Mouse (Mus musculus) left cerebral cortex, postnatal 36 days (tissue): ENCODE measurements around the gene Slc1a2. TPM values are rescaled to one million over a fixed set of nuclear protein-coding genes. Genes with fewer than 3 reads are reported as not detected.
A peak's percentile ranks its signal among the peaks of the same experiment; 100 is the strongest.

Experiments
- DNase-seq, 2 experiments: peaks; one replicate each; pipeline ENCODE4 v3.0.0; 2021 to 2022; ENCODE audit warnings: low spot score in 2 of 2, mixed read lengths in 1 of 2
- intact Hi-C: fragments of 180-260 bp; cut with DNase I; formaldehyde crosslinking; loops from one replicate; pipeline ENCODE4 v1.15.1; 2025
- total RNA-seq, 2 experiments: library from RNA; stranded (reverse); gene quantifications; 2 replicates each; pipeline ENCODE4 v1.2.3; 2021

Gene Slc1a2
- total RNA-seq, 2 experiments from 2014 or later, result 1,740 to 1,741 TPM

DNA sequence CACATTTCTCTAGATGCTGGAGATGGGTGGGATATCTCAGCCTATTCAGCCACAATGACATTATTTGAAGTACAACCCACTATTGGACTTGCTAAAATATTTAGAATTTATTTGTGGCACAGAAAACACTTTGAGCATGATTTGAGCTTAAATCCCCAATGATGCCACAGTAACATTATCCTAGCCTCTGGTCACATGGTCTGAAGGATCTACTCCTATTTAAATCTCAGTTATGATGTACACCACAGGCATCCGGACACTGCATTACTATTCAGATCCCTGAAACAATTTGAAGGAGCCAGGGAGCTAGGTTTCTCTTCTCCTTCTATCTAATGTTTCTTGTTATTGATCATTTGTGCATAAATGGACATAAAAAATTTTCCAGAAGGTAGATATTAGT is 143.4 kb downstream of the Slc1a2 start:
- no peak for DNase-seq
- intact Hi-C loops, result loop anchor here (5.0 to 10.0 kb wide), 2 partner anchors 220 to 543 kb away; no protein-coding TSS in a partner anchor

DNA sequence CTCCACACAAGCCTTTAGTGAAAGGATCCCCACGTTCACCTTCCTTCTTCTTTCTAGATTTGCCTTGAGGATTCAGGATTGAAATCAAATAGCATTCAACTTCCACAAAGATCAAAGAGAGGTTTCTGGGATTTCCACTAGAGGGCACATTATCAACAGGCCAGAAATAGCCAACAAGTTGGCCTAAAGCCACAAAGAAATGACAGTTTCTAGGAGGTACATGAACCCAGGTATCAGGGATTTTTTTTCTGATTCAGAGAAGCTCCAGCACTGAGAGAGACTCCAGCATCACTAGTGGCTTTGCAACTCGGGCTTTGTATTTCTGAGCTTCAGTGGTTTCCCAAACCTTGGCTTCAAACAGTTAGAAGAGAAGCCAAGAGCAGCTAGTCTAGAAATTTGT is 145.7 kb downstream of the Slc1a2 start:
- intact Hi-C loops, result loop anchor here (5.0 to 10.0 kb wide), 2 partner anchors 218 to 541 kb away; no protein-coding TSS in a partner anchor
- no peak for DNase-seq

DNA sequence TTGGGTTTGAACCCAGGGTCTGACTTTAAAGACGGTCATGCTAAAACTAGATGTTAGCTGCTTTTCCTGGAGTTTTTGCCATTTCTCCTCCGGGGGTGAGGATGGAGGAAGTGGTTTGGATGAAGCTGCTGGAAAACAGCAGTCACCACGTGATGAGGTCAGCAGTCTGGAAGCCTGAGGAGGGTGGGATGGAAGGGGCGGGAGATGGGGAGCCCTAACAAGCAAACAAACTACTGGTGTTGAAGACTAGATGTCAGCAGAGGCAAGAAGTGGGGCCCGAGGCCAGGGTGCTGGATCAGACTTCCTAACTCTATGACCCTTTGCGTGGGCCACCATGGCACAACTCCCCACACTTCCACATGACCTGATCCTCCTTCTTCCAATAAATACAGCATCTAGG is 146.8 kb downstream of the Slc1a2 start:
- DNase-seq, result no peak
- intact Hi-C loops, result loop anchor here (10.0 kb wide), 1 partner anchor 540 kb away; no protein-coding TSS in a partner anchor

DNA sequence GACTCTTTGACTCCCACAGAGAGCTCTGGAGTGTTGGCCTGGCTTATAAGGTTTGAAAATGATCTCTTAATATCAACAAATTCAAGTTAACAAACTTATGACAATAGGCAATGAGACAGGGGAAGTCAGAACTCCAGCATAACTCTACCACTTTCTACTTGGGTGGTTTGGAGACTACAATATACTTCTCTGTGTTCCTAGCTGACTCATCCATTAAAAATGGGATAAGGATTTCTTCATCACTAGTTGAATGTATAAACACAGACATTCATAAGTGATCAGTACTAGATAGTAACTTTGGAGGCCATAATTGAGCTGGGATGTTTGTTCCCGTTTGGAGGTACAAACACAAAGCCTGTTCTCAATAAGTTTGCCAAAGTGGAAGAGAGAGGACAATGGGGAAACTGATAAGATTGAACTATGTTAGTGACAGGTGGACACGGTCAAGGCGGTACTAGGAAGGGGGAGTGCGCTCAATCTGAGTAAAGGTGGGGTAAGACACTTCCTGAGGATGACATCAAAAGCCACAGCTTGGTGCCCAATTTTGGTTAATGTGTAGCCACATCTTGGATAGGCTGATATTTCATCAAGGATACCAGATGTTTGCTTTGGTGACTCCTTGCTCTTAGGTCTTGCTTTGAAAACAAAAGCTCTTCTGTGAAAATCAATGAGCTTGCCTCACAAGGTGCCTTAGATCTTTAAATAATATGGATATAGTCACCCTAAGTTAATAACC is 147.5 kb downstream of the Slc1a2 start:
- intact Hi-C loops, result loop anchor here (10.0 kb wide), 1 partner anchor 539 kb away; no protein-coding TSS in a partner anchor
- DNase-seq, result no peak

DNA sequence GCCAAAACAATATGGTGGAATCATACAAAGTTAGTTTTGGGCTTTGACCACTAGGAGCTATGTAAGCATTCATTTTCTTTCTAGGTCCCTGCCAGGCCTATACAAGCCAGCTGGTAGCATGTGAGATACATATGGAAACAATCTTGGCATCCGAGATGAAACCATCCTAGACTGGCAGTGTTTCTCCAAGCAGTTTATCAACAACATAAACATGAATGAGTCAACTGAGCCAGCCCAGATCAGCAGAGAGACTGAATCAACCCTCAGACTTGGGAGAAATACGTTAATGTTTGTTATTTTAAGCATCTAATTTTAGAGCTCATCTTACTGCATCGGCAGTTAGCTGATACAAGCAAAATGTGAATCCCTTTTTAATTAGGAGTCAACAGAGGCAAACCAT is 149.2 kb downstream of the Slc1a2 start:
- intact Hi-C loops, result loop anchor here (10.0 kb wide), 1 partner anchor 537 kb away; no protein-coding TSS in a partner anchor
- no peak for DNase-seq

DNA sequence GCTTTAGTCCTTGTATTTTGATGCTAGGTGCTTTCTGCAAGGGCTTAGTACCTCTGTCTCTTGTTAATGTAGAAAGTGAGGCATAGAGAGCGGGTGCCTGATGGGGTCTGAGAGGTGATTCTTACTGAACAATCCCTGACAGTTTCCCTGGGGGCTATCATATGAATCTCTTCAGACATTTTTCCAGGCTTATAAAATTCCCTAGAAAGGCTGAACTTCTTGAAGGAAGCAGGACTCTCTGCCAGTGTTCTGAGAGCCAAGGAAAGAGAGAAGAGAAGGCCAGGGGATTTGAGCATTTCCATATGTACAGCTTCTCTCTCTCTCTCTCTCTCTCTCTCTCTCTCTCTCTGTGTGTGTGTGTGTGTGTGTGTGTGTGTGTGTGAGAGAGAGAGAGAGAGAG is 151.0 kb downstream of the Slc1a2 start:
- intact Hi-C loops, result loop anchor here (10.0 kb wide), 1 partner anchor 535 kb away; no protein-coding TSS in a partner anchor
- DNase-seq, result no peak

DNA sequence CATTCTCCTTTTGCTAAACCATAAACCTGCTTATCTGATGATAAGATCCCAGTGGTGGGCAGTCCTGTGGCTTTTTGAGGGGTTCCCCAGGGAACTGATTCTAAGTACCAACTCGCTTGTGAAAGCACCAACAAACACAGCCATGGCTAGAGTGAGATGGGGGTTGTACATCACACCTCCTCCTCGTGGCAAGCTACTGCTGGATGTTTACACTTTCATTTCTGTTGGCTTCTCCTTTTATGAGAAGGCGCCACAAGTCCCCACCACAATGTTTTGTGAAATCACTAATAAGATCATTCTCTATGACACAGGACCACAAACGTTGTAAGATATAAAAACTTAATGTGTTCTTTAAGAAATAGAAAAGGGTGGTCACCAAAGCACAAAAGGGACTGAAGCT is 154.3 kb downstream of the Slc1a2 start:
- intact Hi-C loops, result no loop called here
- no peak for DNase-seq

DNA sequence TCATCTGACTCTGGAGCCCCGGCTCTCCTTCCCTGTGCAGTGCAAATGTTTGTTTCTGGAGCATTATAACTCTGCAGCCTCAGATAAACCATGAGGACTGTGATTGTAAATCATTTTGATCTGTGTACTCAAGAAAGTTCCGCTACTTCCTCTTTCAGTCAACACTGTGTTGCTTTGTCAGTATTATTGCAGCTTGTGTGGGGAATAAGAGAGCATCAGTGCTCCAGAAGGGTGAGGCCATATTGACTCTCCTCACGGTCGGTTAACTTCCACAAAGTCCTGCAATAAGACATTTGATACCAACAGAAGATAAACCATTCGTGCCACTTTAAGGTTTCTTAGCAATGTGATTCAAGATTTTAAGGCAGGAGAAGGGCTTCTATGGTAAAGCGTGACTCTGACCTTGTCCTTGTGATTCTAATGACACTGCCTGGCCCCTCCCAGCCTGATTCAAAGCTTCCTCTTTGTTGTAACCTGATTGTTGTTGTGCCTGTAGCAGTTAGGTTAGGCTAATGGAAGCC is 156.9 kb downstream of the Slc1a2 start:
- intact Hi-C loops, result no loop called here
- DNase-seq, result no peak

DNA sequence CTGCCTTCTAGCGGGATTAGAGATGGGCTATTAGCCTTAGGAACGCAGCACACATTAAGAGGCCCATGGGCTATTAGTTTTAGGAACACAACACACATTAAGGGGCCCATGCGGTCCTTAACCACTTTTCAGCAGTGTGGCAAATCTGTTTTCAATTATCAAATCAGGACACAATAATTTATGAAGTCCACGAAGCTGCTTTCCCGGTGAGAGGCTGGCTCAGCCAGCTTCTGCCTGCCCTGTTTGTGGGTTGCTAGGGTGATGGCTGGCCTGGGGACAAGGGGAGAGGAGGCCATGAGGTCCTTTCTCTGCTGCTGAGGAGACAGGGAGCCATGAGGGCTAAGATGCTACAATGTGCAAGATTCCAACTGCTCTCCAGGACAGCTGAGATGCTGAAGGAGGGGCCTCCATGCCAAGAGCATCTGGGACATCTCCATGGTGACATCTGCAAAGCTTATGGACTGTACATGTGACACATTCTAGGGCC is 161.8 kb downstream of the Slc1a2 start:
- DNase-seq, result no peak
- intact Hi-C loops, result no loop called here

DNA sequence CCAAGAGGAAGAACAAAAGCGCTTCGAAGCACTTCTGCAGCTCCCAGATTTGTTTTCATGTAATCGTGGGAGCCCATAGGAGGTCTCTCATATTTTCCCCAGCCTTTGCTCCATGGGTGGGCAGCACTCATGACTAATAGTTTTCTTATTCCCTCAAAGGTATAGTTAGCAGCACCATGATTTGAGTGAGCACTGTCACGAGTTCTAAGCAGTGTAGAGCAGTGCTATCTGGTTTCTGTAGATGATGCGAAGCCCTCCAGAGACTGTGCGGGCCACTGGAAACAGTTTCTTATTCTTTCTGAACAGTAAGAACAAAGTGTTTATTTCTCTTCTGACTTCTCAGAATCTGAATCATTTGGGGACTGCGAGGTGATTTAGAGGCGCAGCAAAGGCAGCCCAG is 162.3 kb downstream of the Slc1a2 start:
- DNase-seq, result no peak
- intact Hi-C loops, result no loop called here

DNA sequence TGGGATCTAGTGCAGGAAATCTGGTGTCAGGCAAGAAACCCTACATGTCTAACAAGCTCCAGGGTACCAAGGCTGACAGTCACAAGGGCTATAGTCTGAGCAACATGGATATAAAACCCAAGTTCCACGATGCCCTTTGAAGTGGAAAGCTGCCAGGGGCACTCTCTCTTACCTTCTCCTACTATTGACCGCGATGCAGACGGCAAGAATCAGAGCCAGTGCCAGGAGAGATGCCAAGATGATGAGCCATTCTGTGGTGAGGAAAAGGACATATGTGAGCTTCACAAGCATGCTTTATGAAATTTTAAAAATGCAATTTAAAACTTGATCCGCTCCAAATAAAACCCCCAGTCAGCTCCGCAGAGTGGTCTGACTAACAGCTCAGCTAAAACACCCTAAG is 163.6 kb downstream of the Slc1a2 start:
- peak in 1 of 2 experiments; percentile 16 for DNase-seq
- intact Hi-C loops, result no loop called here

DNA sequence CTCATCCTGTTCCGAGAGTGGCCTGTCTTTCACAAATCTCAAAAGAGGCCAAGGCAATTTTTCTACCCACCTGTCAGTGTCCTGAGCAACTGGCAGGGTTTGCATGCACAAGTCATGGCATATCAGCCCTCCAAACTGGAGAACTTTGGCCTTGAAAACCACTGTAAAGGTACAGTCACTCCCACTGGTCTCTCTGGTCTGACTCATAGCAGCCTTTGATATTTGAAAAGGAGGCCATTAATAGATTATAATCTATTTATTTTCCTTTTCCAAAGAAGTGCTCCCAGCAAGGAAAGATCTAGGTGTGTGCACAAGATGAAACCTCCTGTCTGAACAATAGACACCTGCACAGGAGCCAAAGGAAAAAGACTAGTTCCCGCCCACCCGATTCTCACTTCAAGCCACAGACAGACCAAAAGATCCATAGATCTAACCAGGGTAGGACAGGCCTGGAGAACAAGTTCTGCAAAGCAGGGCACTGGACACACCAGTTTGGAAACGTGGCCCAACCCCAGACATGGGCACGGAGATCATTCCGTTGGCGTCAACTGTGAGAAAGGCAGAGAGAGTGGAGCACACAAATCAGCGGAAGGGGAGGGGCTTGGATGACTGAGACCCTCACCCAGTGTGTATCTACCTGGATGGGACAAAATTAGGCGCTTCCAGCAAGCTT is 167.6 kb downstream of the Slc1a2 start:
- intact Hi-C loops, result no loop called here
- no peak for DNase-seq

DNA sequence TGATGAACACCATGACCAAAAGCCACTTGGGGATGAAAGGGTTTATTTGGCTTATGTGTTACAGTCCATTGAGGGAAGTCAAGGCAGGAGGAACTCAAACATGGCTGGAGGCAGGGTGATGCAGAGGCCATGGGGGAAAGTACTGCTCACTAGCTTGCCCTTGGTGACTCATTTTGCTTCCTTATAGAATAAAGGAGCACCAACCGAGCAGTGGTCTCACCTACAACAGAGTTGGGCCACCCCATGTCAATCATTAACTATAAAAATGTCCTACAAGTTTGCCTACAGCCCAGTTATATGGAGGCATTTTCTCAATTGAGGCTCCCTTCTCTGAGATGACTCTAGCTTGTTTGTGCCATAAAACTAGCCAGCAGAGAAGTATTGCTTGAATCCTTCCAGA is 169.4 kb downstream of the Slc1a2 start:
- intact Hi-C loops, result no loop called here

DNA sequence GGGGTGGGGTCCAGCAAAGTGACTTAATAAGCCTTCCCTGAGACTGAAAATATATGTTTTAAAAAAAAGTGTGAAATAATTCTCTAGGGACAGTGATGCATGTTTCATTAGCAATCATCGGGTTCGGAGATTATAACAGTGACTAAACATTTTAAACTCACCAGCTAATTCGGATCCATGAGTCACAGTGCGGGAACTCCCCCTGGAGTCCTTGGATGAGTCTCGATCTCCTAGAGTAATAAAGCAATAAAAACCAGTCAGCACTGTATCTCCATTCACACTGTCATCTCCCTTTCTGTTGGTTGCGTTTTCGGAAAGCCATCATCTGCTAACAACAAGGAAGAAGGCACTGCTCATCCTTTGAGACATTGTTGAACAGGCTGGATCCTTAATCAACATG is 169.9 kb downstream of the Slc1a2 start:
- intact Hi-C loops, result no loop called here
- no peak for DNase-seq

More for the DNA sequence above, 169.4 kb downstream of the Slc1a2 start:
- DNase-seq, result no peak

DNA sequence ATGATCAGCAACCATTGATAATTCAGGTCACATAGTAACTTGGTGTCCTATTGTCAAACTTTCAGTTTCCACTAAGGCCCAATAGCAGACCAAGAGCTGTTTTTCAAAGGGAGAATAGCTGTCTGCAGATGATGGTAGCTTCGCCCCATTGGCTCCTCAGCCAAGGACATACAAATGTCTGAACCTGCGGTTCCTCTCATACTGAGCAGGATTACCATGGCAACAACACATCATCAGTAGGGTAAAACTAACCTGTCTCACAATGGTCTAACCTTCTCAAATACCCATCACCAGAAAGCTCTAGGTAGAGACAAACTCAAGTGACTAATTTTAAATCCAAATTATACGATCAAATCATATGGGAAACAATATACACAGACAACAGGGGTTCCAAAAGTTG is 170.7 kb downstream of the Slc1a2 start:
- DNase-seq, result peak; percentile 43 to 70
- intact Hi-C loops, result no loop called here

DNA sequence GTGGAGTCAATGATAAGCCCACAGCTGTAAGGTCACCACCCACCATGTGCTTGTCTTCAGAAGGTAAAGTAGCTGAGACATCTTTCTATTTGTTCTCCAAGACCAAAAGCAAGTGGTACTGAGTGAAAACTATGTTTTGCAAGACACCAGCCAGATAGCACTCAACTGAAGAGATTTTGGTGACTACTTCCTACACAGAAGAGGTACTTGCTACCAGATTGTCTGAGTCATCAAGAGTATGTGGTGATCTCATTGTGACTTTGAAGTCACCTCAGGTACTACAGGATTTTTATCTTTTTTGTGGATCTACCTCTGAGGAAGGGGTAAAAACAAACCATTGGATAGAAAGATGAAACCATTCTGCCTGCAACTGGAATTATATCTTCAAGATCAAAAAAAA is 173.1 kb downstream of the Slc1a2 start:
- DNase-seq, result no peak

DNA sequence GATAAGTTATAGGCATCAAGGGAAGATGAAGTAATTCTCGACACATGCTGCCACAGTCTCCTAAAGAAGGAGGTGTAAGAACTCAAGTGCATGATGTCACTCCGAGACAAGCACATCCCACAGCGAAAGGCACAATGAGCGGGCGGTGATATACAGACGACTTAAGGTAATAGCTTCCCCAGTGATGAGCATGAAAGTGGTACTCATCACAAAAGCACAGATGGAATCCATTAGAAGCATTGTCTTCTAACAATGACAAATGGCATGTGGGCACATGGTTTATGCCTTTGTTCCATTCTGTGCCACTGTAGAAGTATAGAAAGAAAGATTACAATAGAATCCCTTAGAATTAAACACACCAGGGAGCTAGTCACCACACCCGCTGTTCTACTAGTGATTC is 179.7 kb downstream of the Slc1a2 start:
- intact Hi-C loops, result no loop called here
- no peak for DNase-seq

More for the DNA sequence above, 173.1 kb downstream of the Slc1a2 start:
- intact Hi-C loops, result no loop called here
